Mouse (Mus musculus): ENCODE measurements around the gene Gm20708.

- TF ChIP-seq CTCF (IDR thresholded peaks at IDR 0.05; ENCODE audit: low read depth, low read length) (no peak), EP300 (IDR thresholded peaks at IDR 0.05; ENCODE audit: insufficient read depth, low read depth, low read length) (no peak), POLR2A (IDR thresholded peaks at IDR 0.05; ENCODE audit: insufficient read depth, low read length) (no peak)
These were observed 12.4 kb downstream of the Gm20708 start for GRCm38 (mm10) chr11:117821868-117822267.

Data from ES-Bruce4 (cell line).